Mouse (Mus musculus): ENCODE data around the gene Rsph1.

Gene Rsph1

DNA sequence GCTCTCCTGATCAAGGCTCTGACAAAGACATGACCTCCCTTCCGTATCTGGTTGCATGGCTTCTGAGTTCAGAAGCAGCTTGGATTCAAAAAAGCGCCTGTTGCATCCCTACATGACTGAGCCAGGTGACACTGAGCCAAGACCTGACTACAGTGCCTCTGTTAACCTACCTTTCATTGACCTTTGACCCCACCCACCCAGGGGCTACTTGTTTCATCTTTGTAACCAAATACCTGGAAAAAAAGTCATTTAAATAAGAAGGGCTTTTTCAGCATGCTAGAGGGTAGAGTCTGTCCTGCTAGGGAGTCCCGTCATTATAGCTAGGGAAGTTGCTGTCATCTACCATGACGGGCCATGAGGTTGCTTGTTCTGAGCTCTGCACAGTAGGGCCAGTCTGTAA lies 26.2 kb upstream of the Rsph1 start:
- no peak for DNase-seq

- DNase-seq = peak; percentile 52
Measured at GRCm38 (mm10) chr17:31300736-31301135, 23.6 kb upstream of the Rsph1 start.

GRCm38 (mm10) chr17:31299981-31300380 lies 22.8 kb upstream of the Rsph1 start:
- DNase-seq = peak; percentile 71

GRCm38 (mm10) chr17:31298419-31299209 lies 21.4 kb upstream of the Rsph1 start:
- DNase-seq = no peak

- DNase-seq = no peak
Measured at GRCm38 (mm10) chr17:31297521-31297939, 20.3 kb upstream of the Rsph1 start.

DNA sequence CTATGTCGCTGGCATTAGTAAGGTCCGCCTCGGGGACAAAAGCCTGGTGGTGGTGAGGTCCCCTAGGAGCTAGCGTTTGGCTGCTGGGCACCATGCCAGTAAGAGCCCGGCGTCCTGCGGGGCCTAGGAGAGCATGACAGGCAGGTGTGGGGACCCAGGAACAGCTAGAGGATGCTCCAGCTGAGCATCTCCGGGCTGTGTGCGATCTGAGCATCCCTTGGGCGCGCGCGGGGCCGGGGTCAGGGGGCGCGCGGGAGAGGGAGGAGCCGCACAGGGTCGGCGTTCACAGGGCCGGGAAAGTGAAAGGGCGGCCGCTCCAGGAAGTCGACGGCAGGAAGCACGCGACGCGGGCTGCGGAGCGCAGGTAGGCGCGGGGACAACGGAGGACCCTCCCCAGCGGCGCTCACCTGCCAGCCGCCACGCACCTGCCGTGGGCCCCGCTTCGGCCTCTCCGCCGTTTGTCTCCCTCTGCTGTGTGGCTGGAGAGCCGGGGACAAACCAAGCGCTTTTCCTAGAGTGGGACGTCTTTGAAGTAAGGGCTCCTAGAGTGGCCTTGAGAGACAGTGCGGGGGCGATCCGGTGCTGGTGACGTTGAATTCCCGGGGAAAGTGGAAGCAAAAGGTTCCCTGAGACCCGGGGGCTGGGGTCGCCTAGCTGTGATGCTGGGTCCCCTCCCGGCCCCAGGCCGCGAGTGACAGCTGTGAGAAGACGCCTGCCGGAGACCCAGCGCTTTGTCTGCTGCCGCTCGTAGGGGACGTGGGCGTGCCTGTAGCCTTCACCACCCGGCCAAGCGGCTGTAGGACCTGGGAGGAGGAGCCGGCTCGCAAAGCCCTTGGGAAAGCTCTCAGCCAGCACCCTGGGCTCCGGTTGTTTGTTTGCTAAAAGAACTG lies 19.0 kb upstream of the Rsph1 start:
- peak; percentile 91 for DNase-seq

DNA sequence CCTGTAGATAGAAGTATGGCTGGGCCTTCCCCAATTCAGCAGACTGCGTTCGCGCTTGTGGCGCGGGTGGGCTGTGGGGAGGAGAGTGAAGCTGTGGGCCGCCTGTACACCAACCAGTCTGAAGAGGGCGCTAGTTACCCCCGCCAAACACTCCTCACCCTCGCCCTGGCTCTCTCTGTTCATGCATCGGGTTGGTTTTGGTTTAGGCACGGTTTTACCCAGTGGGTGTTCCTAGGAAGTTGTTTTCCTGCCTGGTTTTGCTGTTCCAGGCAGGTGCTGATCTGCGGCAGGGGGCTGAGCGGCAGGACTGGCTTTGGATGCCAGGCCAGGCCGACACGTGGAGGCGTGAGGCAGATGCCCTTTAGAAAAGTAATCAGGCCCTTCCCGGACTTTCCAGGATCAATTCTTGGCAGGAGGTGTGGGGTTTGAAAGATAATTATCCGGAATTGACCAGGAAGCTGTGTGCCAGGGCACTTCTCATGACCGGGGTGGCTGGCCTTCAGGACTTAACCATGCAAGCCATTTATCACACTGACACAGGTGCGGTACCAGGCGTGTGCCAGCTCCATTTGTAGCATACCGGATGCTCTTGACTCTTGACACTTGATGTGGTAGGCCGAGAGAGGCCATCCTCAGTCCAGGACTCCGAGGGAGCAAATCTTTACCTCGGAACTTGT lies 18.2 kb upstream of the Rsph1 start:
- peak; percentile 83 for DNase-seq

DNA sequence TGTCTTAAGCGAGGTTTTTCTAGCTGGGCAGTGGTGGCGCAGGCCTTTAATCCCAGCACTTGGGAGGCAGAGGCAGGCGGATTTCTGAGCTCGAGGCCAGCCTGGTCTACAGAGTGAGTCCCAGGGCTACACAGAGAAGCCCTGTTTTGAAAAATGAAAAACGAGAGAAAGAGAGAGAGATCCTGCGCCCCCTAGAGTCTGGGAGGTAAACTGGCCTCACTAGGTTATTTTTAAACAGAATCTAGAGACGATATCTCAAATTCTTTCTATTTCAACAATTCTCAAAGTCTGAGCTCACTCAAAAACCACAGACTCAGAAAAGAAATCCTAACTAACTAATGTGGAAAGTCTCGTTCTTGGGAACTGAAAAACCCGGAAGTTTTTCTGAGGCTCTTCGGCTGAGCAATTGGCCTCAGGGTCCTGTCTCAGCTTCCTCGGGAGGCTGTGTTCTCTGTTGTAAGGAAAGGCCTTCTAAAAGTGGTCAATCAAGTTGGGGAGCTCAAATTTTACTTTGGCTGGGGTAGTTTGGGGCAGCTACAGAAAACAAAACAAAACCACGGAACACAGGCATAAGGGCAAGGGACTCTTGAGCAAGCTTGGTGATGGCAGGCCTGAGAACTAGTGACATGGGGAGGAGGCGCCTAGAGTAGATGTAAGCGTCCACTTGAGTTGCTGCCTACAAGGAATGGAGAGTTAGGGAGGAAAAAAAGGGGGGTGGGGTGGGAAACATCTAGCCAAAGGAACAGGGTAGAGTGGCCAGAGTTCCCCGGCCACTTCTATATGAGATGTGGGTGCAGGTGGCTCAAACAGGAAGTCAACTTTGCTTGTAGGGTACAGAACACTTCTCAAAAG lies 17.4 kb upstream of the Rsph1 start:
- peak; percentile 70 for DNase-seq

- DNase-seq = no peak
Measured at GRCm38 (mm10) chr17:31290859-31291258, 13.7 kb upstream of the Rsph1 start.

- DNase-seq = no peak
Measured at GRCm38 (mm10) chr17:31290311-31290710, 13.1 kb upstream of the Rsph1 start.

DNA sequence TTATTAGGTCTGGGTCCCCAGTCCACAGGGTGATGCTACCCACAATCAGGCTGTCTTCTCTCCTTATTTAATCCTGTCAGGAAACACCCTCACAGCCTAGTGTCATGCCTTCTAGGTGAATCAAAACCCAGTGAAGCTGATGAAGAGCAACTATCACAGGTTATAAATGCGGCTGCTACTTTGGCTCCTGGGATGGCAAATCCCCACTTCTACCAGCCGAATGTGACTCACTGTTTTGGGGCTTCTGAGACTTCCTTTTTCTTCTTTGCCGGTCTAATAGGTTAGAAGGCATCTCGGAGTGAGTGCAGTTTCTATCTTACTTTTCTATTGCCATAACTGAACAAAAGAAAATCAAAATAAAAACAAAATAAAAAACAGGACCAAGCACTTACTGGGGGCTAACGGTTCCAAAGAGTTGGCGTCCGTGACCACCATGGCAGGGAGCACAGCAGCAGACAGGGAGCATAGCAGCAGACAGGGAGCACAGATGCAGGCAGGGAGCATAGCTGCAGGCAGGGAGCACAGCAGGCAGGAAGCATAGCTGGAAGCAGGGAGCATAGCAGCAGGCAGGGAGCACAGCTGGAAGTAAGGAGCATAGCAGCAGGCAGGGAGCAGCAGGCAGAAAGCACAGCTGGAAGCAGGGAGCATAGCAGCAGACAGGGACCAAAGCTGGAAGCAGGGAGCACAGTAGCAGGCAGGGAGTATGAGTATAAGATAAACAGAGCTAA lies 12.0 kb upstream of the Rsph1 start:
- no peak for DNase-seq

GRCm38 (mm10) chr17:31287216-31287615 lies 10.0 kb upstream of the Rsph1 start:
- no peak for DNase-seq

GRCm38 (mm10) chr17:31286492-31286891 lies 9.3 kb upstream of the Rsph1 start, which contains the start of gene Slc37a1:
Slc37a1 (plus strand) TSS chr17:31286792.
- DNase-seq = no peak

DNA sequence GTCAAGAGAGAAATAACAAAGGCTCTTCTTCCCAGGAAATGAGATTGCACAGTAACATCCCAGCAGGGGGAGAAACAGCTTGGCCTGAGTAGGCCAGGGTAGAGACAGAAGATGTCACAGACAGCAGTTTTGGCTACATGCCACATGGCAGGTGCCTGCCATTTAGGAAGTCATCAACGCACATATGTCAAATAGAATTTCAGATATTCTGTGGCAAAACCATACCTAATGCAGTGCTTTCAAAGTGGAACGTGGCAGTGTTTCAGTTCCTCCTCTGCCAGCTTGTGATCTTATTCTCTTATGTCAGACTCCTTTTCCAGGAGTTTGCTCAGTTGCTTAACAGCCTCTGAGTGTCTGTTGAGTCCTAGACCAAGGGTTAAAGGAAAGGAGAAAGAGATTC lies 8.7 kb upstream of the Rsph1 start:
- DNase-seq = no peak

- DNase-seq = no peak
Measured at GRCm38 (mm10) chr17:31282687-31283053, 5.5 kb upstream of the Rsph1 start.

GRCm38 (mm10) chr17:31281830-31282686 lies 4.9 kb upstream of the Rsph1 start:
- no peak for DNase-seq

DNA sequence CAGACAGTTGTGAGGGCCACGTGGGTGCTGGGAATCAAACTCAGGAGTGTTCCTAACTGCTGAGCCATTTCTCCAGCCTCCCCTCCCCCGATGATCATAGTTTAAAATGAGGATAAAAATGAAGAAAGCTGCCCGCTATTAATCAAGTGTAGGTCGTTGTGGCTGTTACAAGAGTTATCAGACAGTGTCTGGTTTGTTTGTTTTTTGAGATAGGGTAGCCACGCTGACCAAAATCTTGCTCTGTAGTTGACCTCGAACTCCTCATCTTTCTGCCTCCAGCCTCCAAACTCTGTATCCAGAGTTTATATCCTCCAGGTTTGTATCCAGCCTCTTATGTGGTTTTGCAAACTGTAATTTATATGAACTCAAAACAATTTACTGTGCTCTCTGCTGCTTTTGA lies 3.1 kb upstream of the Rsph1 start:
- DNase-seq = no peak

GRCm38 (mm10) chr17:31279541-31279940 lies 2.4 kb upstream of the Rsph1 start:
- no peak for DNase-seq

DNA sequence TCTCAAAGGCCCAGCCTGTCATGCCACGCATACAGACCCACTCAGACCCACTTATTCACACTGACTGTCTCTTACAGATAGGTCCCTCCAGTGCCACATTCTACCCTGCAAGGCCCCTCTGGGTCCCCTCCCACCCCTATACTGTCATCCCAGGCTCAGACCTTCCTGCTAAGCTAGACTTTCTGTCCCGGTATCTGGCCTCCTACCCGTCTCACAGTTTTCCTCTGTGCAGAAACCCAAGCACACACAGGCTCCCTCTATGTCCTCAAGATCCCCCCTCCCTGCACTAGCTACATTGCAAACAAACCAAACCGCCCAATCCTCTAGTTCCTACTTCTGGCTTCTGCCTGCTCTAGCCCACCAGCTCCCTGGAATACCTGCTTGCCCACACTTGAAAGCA lies 748 bp upstream of the Rsph1 start:
- no peak for DNase-seq

DNA sequence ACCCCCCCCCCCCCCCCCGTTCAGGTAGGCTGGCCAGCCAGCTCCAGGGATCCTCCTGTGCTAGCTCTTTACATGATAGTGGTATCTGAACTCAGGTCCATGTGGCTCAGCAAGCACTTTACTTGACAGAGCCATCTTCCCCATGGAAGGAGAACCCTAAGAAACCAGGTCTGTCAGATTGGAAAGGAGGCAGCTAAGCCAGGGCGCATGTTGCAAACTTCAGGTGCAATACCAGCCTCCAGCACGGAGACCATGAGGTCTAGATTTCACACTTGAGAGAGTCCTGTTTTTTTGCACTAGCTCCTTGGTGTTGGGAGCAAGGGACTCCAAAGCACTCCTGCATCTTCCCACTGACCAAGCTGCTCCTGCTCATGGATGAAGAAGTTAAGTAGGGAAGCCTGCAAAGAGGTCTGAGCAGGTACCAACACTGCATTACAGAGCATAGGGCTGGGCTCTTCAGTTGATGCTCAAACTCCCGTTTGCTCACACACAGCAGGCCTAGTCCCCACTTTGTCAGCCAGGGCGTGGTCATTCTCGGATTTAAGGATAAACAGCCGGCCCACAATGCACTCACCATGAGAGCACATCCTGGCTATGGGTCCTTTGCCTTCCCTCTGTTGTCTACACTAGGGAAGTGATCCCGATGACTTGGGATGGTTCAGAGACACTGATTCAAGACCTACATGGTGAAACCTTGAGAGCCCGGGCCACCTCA lies 819 bp downstream of the Rsph1 start:
- DNase-seq = no peak

Data from thymus, postnatal 14 days (tissue).